Mouse (Mus musculus) ES-CJ7 (cell line): ENCODE data around the gene Cops4.

Source experiments
- DNase-seq: peaks from one replicate; pipeline ENCODE4 v3.0.0; 2011; ENCODE audit warnings: low read depth, low spot score

Cops4 gene

GRCm38 (mm10) chr5:100578863-100579411, 60.8 kb downstream of the Cops4 start:
- no peak for DNase-seq

DNA sequence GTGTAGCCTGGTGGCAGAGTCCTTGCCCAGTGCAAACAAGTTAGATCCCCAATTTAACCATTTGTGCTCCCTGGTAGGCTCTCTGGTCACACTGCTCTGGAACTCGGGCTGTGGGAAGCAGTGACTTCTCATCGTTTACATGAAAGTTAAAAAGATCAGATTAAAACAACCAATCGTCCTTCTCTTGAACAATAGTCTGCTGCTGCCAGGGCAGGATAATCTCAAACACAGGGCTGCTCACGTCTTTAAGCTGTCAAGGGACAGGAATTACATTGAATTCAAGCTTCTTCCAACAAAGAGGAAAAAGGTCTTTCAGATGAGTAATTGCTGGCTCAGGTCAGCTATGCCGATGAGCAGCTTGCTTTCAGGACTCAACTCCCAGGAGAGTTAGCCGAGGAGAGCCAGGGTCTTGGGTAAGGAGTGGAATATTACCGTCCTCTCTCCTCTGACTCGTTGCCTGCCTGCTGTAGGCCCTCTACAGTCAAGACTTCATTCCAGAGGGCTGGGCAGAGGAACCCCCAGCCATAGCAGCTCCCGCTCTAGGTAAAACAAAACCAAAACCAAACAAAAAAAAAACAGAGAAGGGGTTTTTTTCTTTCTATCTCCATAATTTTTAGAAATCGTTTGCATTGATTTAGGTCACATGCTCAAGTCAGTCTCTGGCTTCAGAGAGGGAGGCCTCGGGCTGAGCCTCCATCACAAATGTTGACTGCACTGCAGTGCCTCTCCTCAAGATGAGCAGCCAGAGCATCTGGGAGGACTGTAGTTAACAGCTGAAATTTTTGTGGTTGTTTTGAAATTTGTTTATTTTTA, 63.7 kb downstream of the Cops4 start:
- DNase-seq, result no peak

GRCm38 (mm10) chr5:100582435-100582826, 64.3 kb downstream of the Cops4 start:
- DNase-seq, result no peak

DNA sequence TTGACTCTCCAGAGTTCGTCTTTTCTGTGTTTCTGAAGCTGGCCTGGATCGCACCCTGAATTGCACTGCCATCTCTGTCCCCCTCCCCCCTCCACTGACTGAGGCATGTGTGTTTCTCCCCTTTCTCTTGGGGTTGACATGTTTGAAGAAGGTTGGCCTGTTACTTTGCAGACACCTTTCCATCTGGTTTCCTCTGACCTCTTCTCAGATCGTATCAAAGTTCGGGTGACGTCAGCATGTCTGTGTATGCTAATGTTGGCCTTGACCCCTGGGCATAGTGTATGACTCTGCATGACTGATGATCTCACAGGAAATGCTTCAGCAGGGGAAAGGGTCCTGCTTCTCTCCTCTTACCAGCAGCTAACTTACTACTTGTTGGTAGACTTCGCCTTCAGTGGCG, 65.0 kb downstream of the Cops4 start:
- no peak for DNase-seq

DNA sequence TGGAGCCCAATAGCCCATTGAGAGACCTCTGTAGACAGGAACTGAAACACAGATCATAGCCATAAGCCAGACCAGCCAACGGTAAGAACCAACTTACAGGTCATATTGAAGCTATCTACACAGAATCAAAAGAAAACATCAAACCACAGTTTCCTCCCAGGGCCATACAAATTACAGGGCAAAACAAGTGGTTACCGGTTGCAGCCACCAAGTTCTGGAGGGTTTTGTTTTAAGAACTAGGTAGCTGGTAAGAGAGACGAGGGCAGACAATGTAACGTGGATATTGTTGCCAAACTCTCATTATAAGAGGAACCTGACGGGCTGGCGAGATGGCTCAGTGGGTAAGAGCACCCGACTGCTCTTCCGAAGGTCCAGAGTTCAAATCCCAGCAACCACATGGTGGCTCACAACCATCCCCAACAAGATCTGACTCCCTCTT, 67.1 kb downstream of the Cops4 start:
- no peak for DNase-seq

DNA sequence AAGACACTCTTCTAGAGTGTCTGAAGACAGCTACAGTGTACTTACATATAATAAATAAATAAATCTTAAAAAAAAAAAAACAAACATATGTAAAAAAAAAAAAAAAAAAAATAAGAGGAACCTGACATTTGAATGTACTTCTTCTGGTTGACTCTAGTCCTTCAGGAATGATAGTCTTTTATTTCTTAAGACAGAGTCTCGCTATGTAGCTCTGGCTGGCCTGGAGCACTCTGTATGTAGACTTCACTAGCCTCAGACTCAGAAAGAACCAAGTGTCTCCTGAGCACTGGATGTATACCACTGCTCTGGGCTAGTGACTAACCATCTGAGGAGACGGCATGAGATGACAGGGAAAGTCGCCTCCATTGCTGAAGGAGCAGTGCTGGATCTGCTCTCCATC, 67.5 kb downstream of the Cops4 start:
- no peak for DNase-seq

- DNase-seq, result no peak
Observed at GRCm38 (mm10) chr5:100587136-100587535, 69.0 kb downstream of the Cops4 start.

DNA sequence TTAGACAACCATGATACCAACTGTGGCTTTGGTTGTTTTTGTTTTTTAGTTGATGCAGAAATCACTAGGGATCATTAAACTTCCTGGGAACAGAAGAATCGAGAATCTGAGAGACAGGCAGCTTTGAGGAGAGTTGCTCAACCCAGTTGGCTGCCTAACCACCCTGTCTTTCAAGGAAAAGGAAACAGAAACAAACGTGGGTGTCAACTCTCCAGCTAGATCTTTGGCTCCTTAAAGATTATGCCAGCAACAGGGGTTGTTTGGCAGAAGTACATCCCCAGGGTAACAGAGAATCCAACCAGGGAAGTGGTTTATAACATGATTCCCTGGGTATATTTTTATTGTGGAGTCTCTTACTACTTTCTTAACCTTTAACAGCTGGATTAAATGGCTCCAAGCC, 69.5 kb downstream of the Cops4 start:
- no peak for DNase-seq

- DNase-seq, result no peak
Observed at GRCm38 (mm10) chr5:100590505-100590904, 72.4 kb downstream of the Cops4 start.

- no peak for DNase-seq
Observed at GRCm38 (mm10) chr5:100594803-100595467, 76.8 kb downstream of the Cops4 start.

- DNase-seq, result no peak
Observed at GRCm38 (mm10) chr5:100595999-100596398, 77.9 kb downstream of the Cops4 start.
